Mouse (Mus musculus): ENCODE measurements at regions not wholly inside any gene's neighbourhood (a gene's known extent, or its start where the extent isn't known, plus 50 kb on each side); places are given as distances from the start of the nearest gene placed in this dataset.

GRCm38 (mm10) chr6:100059803-100060202, 227.5 kb downstream of the Rybp start:
- Histone ChIP-seq H3K9me3 (ENCODE audit: control insufficient read depth, insufficient read depth, low read depth, low read length) (no peaks in the 10 kb centered on the region), H3K27ac (ENCODE audit: insufficient read depth, low read depth, low read length, poor library complexity, severe bottlenecking) (no peak overlapping the region), H3K4me1 (ENCODE audit: control insufficient read depth in 2 of 2, insufficient read depth in 2 of 2, low read length in 2 of 2, poor library complexity in 1 of 2) (no peaks in the 10 kb centered on the region), H3K4me3 (ENCODE audit: insufficient read depth in 1 of 2, low read depth in 1 of 2, low read length in 2 of 2, poor library complexity in 1 of 2, severe bottlenecking in 1 of 2) (no peak overlapping the region), H3K36me3 (ENCODE audit: control insufficient read depth, insufficient read depth, low read length, poor library complexity, severe bottlenecking) (no peaks in the 10 kb centered on the region), H3K9ac (ENCODE audit: insufficient read depth, low read depth, low read length, poor library complexity, severe bottlenecking) (no peak overlapping the region)
- TF ChIP-seq MAFK (IDR thresholded peaks at IDR 0.05; ENCODE audit: insufficient read depth, low read depth, low read length) (no peak), HCFC1 (IDR thresholded peaks at IDR 0.05; ENCODE audit: borderline replicate concordance, insufficient read depth, low read length) (no peak), CHD2 (IDR thresholded peaks at IDR 0.05; ENCODE audit: low read depth, low read length) (no peak), ZNF384 (IDR thresholded peaks at IDR 0.05; ENCODE audit: low read depth, low read length) (no peak), ZC3H11A (IDR thresholded peaks at IDR 0.05; ENCODE audit: borderline replicate concordance, low read depth, low read length) (no peak)
- in situ Hi-C loops (cut with MboI; ENCODE audit: low sequenced_read_pairs in 2 of 2, unreplicated experiment in 2 of 2) = no loop called here
- no peak for DNase-seq (ENCODE audit: low read depth, low spot score)

DNA sequence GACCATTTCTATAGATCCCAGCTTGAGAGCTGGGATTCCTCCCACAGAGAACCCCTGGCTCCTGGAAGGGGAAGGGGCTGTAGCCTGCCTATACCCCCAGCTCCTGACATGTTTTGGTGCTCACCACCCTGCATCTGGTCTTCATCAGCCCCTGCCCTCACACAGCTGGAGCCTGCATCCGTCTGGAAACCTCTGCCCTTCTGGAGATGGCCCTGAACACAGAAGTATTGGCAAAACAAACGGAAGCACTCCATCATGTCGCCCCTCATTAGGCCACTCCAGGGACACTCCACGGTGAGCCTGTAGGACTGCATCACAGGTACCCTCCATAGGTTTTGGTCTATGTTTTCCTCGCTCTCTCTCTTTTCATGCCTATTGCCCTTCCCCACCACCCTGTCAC, 231.3 kb downstream of the Rybp start:
- Histone ChIP-seq H3K9ac (ENCODE audit: insufficient read depth, low read depth, low read length, poor library complexity, severe bottlenecking) (no peak overlapping the region), H3K9me3 (ENCODE audit: control insufficient read depth, insufficient read depth, low read depth, low read length) (no peaks in the 10 kb centered on the region), H3K4me3 (ENCODE audit: insufficient read depth in 1 of 2, low read depth in 1 of 2, low read length in 2 of 2, poor library complexity in 1 of 2, severe bottlenecking in 1 of 2) (no peak overlapping the region), H3K36me3 (ENCODE audit: control insufficient read depth, insufficient read depth, low read length, poor library complexity, severe bottlenecking) (no peaks in the 10 kb centered on the region), H3K4me1 (ENCODE audit: control insufficient read depth in 2 of 2, insufficient read depth in 2 of 2, low read length in 2 of 2, poor library complexity in 1 of 2) (no peaks in the 10 kb centered on the region), H3K27ac (ENCODE audit: insufficient read depth, low read depth, low read length, poor library complexity, severe bottlenecking) (no peak overlapping the region)
- TF ChIP-seq CHD2 (IDR thresholded peaks at IDR 0.05; ENCODE audit: low read depth, low read length) (no peak), HCFC1 (IDR thresholded peaks at IDR 0.05; ENCODE audit: borderline replicate concordance, insufficient read depth, low read length) (no peak), ZC3H11A (IDR thresholded peaks at IDR 0.05; ENCODE audit: borderline replicate concordance, low read depth, low read length) (no peak), ZNF384 (IDR thresholded peaks at IDR 0.05; ENCODE audit: low read depth, low read length) (no peak), MAFK (IDR thresholded peaks at IDR 0.05; ENCODE audit: insufficient read depth, low read depth, low read length) (no peak)
- in situ Hi-C loops (cut with MboI; ENCODE audit: low sequenced_read_pairs in 2 of 2, unreplicated experiment in 2 of 2) = no loop called here
- DNase-seq (ENCODE audit: low read depth, low spot score) = no peak

DNA sequence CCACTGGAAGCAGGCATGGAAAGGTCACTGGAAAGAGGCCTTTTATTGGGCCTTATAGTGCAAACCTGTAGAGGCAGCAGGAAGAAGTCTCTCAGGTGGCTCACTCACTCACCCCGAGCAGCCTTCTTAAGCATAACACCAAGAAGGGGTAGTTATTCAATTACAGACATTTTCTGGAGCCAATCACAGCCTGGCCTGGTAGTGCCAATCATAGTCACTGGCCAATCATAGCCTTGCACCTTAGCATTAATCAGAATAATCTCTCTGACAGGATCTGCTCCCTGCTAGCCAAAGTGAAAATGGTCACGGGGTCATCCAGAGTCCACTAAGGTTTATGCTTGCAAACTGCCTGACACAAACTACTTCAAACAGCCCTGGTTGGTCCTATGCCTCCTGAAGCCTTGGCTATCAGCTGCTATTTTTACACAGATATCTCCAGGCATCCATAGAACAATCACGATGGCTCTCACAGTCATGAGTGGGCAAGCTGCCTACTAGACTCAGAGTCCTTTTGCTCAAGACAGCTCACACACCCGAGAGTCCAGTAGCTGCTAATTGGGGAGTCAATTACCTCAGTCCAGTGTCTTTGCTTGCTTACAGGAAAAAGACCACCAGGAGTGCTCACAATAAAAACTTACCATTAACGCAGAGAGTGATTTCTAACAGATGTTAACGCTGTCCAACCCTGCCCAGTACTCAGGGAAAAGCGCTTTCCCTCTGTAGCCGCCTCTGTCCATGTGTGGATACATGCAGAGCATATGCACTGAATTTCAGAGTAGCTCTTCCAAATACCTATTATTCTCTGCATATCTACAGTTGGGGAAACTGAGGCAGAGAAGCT, 234.1 kb downstream of the Rybp start:
- in situ Hi-C loops (cut with MboI; ENCODE audit: low sequenced_read_pairs in 2 of 2, unreplicated experiment in 2 of 2) = no loop called here
- H3K27ac ChIP-seq (ENCODE audit: insufficient read depth, low read depth, low read length, poor library complexity, severe bottlenecking) = no peak overlapping the region
- DNase-seq (ENCODE audit: low read depth, low spot score) = no peak
- no peak overlapping the region for H3K4me3 ChIP-seq (ENCODE audit: insufficient read depth in 1 of 2, low read depth in 1 of 2, low read length in 2 of 2, poor library complexity in 1 of 2, severe bottlenecking in 1 of 2)
- no peaks in the 10 kb centered on the region for H3K9me3 ChIP-seq (ENCODE audit: control insufficient read depth, insufficient read depth, low read depth, low read length)
- H3K36me3 ChIP-seq (ENCODE audit: control insufficient read depth, insufficient read depth, low read length, poor library complexity, severe bottlenecking) = no peaks in the 10 kb centered on the region
- no peak overlapping the region for H3K9ac ChIP-seq (ENCODE audit: insufficient read depth, low read depth, low read length, poor library complexity, severe bottlenecking)
- no peaks in the 10 kb centered on the region for H3K4me1 ChIP-seq (ENCODE audit: control insufficient read depth in 2 of 2, insufficient read depth in 2 of 2, low read length in 2 of 2, poor library complexity in 1 of 2)
- TF ChIP-seq HCFC1 (IDR thresholded peaks at IDR 0.05; ENCODE audit: borderline replicate concordance, insufficient read depth, low read length) (no peak), MAFK (IDR thresholded peaks at IDR 0.05; ENCODE audit: insufficient read depth, low read depth, low read length) (no peak), ZNF384 (IDR thresholded peaks at IDR 0.05; ENCODE audit: low read depth, low read length) (no peak), CHD2 (IDR thresholded peaks at IDR 0.05; ENCODE audit: low read depth, low read length) (no peak), ZC3H11A (IDR thresholded peaks at IDR 0.05; ENCODE audit: borderline replicate concordance, low read depth, low read length) (no peak)

- TF ChIP-seq ZC3H11A (IDR thresholded peaks at IDR 0.05; ENCODE audit: borderline replicate concordance, low read depth, low read length) = no peak
- TF ChIP-seq MAFK (IDR thresholded peaks at IDR 0.05; ENCODE audit: insufficient read depth, low read depth, low read length) = no peak
- TF ChIP-seq HCFC1 (IDR thresholded peaks at IDR 0.05; ENCODE audit: borderline replicate concordance, insufficient read depth, low read length) = no peak
- TF ChIP-seq CHD2 (IDR thresholded peaks at IDR 0.05; ENCODE audit: low read depth, low read length) = no peak
- TF ChIP-seq ZNF384 (IDR thresholded peaks at IDR 0.05; ENCODE audit: low read depth, low read length) = no peak
- H3K4me1 ChIP-seq (ENCODE audit: control insufficient read depth in 2 of 2, insufficient read depth in 2 of 2, low read length in 2 of 2, poor library complexity in 1 of 2) = no peaks in the 10 kb centered on the region
Measured at GRCm38 (mm10) chr6:100052406-100052805, 234.9 kb downstream of the Rybp start.

More at GRCm38 (mm10) chr6:100052406-100052805, 234.9 kb downstream of the Rybp start:
- H3K9ac ChIP-seq (ENCODE audit: insufficient read depth, low read depth, low read length, poor library complexity, severe bottlenecking) = no peak overlapping the region
- in situ Hi-C loops (cut with MboI; ENCODE audit: low sequenced_read_pairs in 2 of 2, unreplicated experiment in 2 of 2) = no loop called here
- H3K27ac ChIP-seq (ENCODE audit: insufficient read depth, low read depth, low read length, poor library complexity, severe bottlenecking) = no peak overlapping the region
- H3K9me3 ChIP-seq (ENCODE audit: control insufficient read depth, insufficient read depth, low read depth, low read length) = no peaks in the 10 kb centered on the region
- no peak overlapping the region for H3K4me3 ChIP-seq (ENCODE audit: insufficient read depth in 1 of 2, low read depth in 1 of 2, low read length in 2 of 2, poor library complexity in 1 of 2, severe bottlenecking in 1 of 2)
- DNase-seq (ENCODE audit: low read depth, low spot score) = no peak
- no peaks in the 10 kb centered on the region for H3K36me3 ChIP-seq (ENCODE audit: control insufficient read depth, insufficient read depth, low read length, poor library complexity, severe bottlenecking)
